Mouse (Mus musculus) CH12.LX (cell line): ENCODE measurements at regions not wholly inside any gene's neighbourhood (a gene's known extent, or its start where the extent isn't known, plus 50 kb on each side); places are given as distances from the start of the nearest gene placed in this dataset.
A peak's percentile ranks its signal among the peaks of the same experiment; 100 is the strongest.

Source experiments
- DNase-seq: peaks from one replicate; pipeline ENCODE4 v3.0.0-alpha.2; 2013; ENCODE audit errors: extremely low read depth
- H3K27ac ChIP-seq: 2 replicates; pipeline ENCODE4 v1.5.1; 2012; ENCODE audit warnings: low read depth, mild to moderate bottlenecking, control low read depth, moderate library complexity; ENCODE audit not compliant: insufficient read depth
- H3K27me3 ChIP-seq: replicated peaks from 2 replicates; pipeline ENCODE3; 2012; ENCODE audit warnings: inconsistent platforms
- H3K36me3 ChIP-seq, 2 experiments: replicated peaks in 1 of 2; 2 replicates each; pipeline versions ENCODE3 to v1.6.1; 2012; ENCODE audit warnings: inconsistent platforms in 1 of 2, low read length in 1 of 2, mild to moderate bottlenecking in 1 of 2, mixed read lengths in 1 of 2, moderate library complexity in 1 of 2; ENCODE audit not compliant: control insufficient read depth in 1 of 2, insufficient read depth in 1 of 2
- H3K4me1 ChIP-seq, 2 experiments: 2 replicates each; pipeline ENCODE4 v1.6.1; 2012; ENCODE audit warnings: inconsistent platforms in 1 of 2, moderate library complexity in 1 of 2; ENCODE audit not compliant: insufficient read depth in 2 of 2, control insufficient read depth in 1 of 2
- H3K4me2 ChIP-seq: 2 replicates; pipeline ENCODE4 v1.6.1; 2012; ENCODE audit warnings: low read depth, mild to moderate bottlenecking, control low read depth; ENCODE audit not compliant: poor library complexity, insufficient read depth, severe bottlenecking
- H3K4me3 ChIP-seq, 3 experiments: fragments of 150-350 bp in 1 of 3; sonication (generic) in 1 of 3; replicated peaks in 1 of 3; 2 replicates each; pipeline versions ENCODE3 to v1.5.1; 2011 to 2012; ENCODE audit warnings: low read depth in 2 of 3, low read length in 2 of 3, mild to moderate bottlenecking in 2 of 3, moderate library complexity in 2 of 3, control low read depth in 1 of 3, improper control_type of control experiment in 1 of 3, inconsistent platforms in 1 of 3, mixed read lengths in 1 of 3; ENCODE audit not compliant: poor library complexity in 1 of 3
- H3K79me2 ChIP-seq: replicated peaks from 2 replicates; pipeline ENCODE4 v1.6.1; 2012; ENCODE audit warnings: mild to moderate bottlenecking, moderate library complexity; ENCODE audit not compliant: control insufficient read depth, poor library complexity, insufficient read depth, severe bottlenecking; ENCODE audit errors: extremely low read depth
- H3K9ac ChIP-seq: 2 replicates; pipeline ENCODE4 v1.6.1; 2012; ENCODE audit warnings: low read depth, mild to moderate bottlenecking, control low read depth, moderate library complexity; ENCODE audit not compliant: insufficient read depth
- H3K9me3 ChIP-seq: replicated peaks from 2 replicates; pipeline ENCODE3; 2012; ENCODE audit warnings: low read length, inconsistent platforms, mixed read lengths
- CTCF ChIP-seq, 2 experiments: IDR thresholded peaks in 1 of 2; conservative IDR thresholded peaks in 1 of 2; 2 replicates each; pipeline ENCODE4 v1.5.1; 2011 to 2012; ENCODE audit warnings: low read depth in 2 of 2, low read length in 2 of 2, improper control_type of control experiment in 1 of 2, inconsistent platforms in 1 of 2, mild to moderate bottlenecking in 1 of 2, moderate library complexity in 1 of 2
- E2F4 ChIP-seq: IDR thresholded peaks from 2 replicates; pipeline ENCODE4 v1.6.1; 2011; ENCODE audit warnings: low read depth, low read length, improper control_type of control experiment; ENCODE audit not compliant: insufficient replicate concordance
- ELF1 ChIP-seq: IDR thresholded peaks from 2 replicates; pipeline ENCODE4 v1.6.1; 2014; ENCODE audit warnings: low read depth, mild to moderate bottlenecking, inconsistent platforms, low read length, improper control_type of control experiment
- EP300 ChIP-seq: IDR thresholded peaks from 2 replicates; pipeline ENCODE4 v1.6.1; 2011; ENCODE audit warnings: low read length, improper control_type of control experiment
- GABPA ChIP-seq: IDR thresholded peaks from 2 replicates; pipeline ENCODE4 v1.6.1; 2012; ENCODE audit warnings: low read depth, low read length, improper control_type of control experiment, inconsistent platforms; ENCODE audit not compliant: insufficient replicate concordance
- HCFC1 ChIP-seq: IDR thresholded peaks from 2 replicates; pipeline ENCODE4 v1.6.1; 2012; ENCODE audit warnings: low read depth, mild to moderate bottlenecking, inconsistent platforms, low read length, improper control_type of control experiment
- JUND ChIP-seq: conservative IDR thresholded peaks from 2 replicates; pipeline ENCODE4 v1.6.1; 2011; ENCODE audit warnings: low read depth, low read length, improper control_type of control experiment
- MAFK ChIP-seq: IDR thresholded peaks from 2 replicates; pipeline ENCODE4 v1.6.1; 2011; ENCODE audit warnings: low read length, improper control_type of control experiment; ENCODE audit not compliant: insufficient replicate concordance
- MAX ChIP-seq: IDR thresholded peaks from 2 replicates; pipeline ENCODE4 v1.6.1; 2011; ENCODE audit warnings: low read length, improper control_type of control experiment
- MXI1 ChIP-seq: IDR thresholded peaks from 2 replicates; pipeline ENCODE4 v1.6.1; 2011; ENCODE audit warnings: mild to moderate bottlenecking, low read depth, low read length, improper control_type of control experiment
- NELFE ChIP-seq: IDR thresholded peaks from 2 replicates; pipeline ENCODE4 v1.6.1; 2011; ENCODE audit warnings: low read depth, low read length, improper control_type of control experiment
- PAX5 ChIP-seq: IDR thresholded peaks from 2 replicates; pipeline ENCODE4 v1.6.1; 2012; ENCODE audit warnings: low read length, inconsistent platforms, mixed read lengths
- POLR2A ChIP-seq: IDR thresholded peaks from 2 replicates; pipeline ENCODE4 v1.6.1; 2011; ENCODE audit warnings: low read depth, mild to moderate bottlenecking, improper control_type of control experiment, low read length
- POLR2AphosphoS2 ChIP-seq: IDR thresholded peaks from 2 replicates; pipeline ENCODE4 v1.6.1; 2011; ENCODE audit warnings: low read depth, low read length, improper control_type of control experiment
- RCOR1 ChIP-seq: conservative IDR thresholded peaks from 2 replicates; pipeline ENCODE4 v1.6.1; 2012; ENCODE audit warnings: low read depth, mild to moderate bottlenecking, inconsistent platforms, low read length, improper control_type of control experiment
- SMC3 ChIP-seq: IDR thresholded peaks from 2 replicates; pipeline ENCODE4 v1.6.1; 2011; ENCODE audit warnings: low read depth, low read length, improper control_type of control experiment
- TBP ChIP-seq: conservative IDR thresholded peaks from 2 replicates; pipeline ENCODE4 v1.6.1; 2011; ENCODE audit warnings: low read depth, low read length, improper control_type of control experiment
- USF2 ChIP-seq: conservative IDR thresholded peaks from 2 replicates; pipeline ENCODE4 v1.6.1; 2011; ENCODE audit warnings: low read depth, low read length, improper control_type of control experiment
- ZKSCAN1 ChIP-seq: IDR thresholded peaks from 2 replicates; pipeline ENCODE4 v1.6.1; 2012; ENCODE audit warnings: low read depth, inconsistent platforms, low read length, improper control_type of control experiment, borderline replicate concordance
- ZMIZ1 ChIP-seq: IDR thresholded peaks from 2 replicates; pipeline ENCODE4 v1.6.1; 2012; ENCODE audit warnings: low read depth, mild to moderate bottlenecking, inconsistent platforms, low read length, improper control_type of control experiment
- dilution Hi-C: fragments of 300-500 bp; cut with MboI; formaldehyde crosslinking; loops from 2 replicates; pipeline ENCODE4 v1.14.3; 2020; ENCODE audit warnings: low sequenced_read_pairs; ENCODE audit not compliant: extremely low pct_unique_long_range_greater_than_20kb, extremely low pct_ligation_motif_present
- in situ Hi-C: fragments of 300-500 bp; cut with MboI; formaldehyde crosslinking; loops from 3 replicates; pipeline ENCODE4 v1.14.3; 2019; ENCODE audit warnings: low sequenced_read_pairs, low pct_ligation_motif_present, low pct_unique_long_range_greater_than_20kb, mixed read lengths

DNA sequence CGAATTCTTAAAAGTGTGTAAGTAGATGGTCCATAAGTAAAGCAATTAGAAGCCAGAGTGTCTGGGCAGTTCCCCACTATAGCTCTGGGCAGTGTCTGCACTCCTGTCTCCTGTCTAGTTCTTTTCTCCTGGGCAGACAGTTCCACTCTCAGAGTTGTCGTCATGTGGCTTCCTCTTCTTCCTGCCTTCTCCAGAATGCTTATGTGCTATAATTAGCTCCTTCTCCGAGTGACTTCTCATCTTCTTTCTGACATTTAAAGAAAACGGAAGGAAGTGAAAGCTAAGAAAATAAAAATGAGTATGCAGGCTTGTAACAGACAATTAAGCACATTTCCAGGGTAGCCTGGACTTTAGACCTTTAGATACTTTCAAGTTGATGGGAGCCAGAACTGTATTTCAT is 155.1 kb upstream of the Tnfaip3 start:
- no peak overlapping the region for H3K4me3 ChIP-seq
- H3K4me2 ChIP-seq: 0 out of 2 replicates have a peak overlapping the region, but pooled peaks have one; percentile 34
- TF ChIP-seq GABPA (no peak), POLR2A (no peak), NELFE (no peak), MAX (no peak), MAFK (no peak), EP300 (no peak), RCOR1 (no peak), ZMIZ1 (no peak), E2F4 (no peak), HCFC1 (no peak), TBP (no peak), SMC3 (no peak), MXI1 (no peak), ELF1 (no peak), PAX5 (no peak), JUND (no peak), USF2 (no peak), ZKSCAN1 (no peak), POLR2AphosphoS2 (no peak)
- peak overlapping the region; percentile 26; the same call in 1 of the 2 replicates for H3K9ac ChIP-seq
- no peaks in the 10 kb centered on the region for H3K36me3 ChIP-seq
- H3K4me1 ChIP-seq: peaks cover 6 to 29% of the 10 kb centered on the region in 2 experiments
- peaks cover 8% of the 10 kb centered on the region for H3K9me3 ChIP-seq
- in situ Hi-C loops (no loop called here), dilution Hi-C loops (no loop called here)
- H3K27me3 ChIP-seq: no peaks in the 10 kb centered on the region
- DNase-seq: no peak
- no peaks in the 10 kb centered on the region for H3K79me2 ChIP-seq
- no peak overlapping the region for H3K27ac ChIP-seq

DNA sequence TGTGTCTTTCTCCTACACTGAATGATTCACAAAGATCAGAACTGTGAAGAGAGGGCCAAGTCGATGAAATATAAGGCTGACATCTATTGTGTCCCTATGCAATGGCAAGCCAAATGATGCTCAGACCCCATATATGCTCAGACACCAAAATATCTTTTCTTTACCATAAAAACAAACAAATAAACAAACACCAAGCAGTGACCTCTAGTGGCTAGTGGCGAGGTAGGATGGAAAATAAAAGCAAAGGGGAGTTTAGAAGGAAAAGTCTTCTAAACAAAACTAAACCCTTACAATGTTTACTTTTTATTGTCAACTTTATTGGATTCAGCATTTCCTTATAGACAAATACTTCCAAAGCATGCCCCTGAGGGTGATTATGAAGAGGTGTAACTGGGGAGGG is 153.8 kb upstream of the Tnfaip3 start:
- Histone ChIP-seq H3K4me3 (no peak overlapping the region), H3K4me1 (peaks cover 6 to 29% of the 10 kb centered on the region in 2 experiments), H3K27ac (no peak overlapping the region), H3K79me2 (no peaks in the 10 kb centered on the region), H3K9ac (no peak overlapping the region), H3K36me3 (no peaks in the 10 kb centered on the region), H3K4me2 (no peak overlapping the region), H3K9me3 (peaks cover 2% of the 10 kb centered on the region), H3K27me3 (no peaks in the 10 kb centered on the region)
- no peak for DNase-seq
- TF ChIP-seq CTCF (conservative IDR thresholded peaks at IDR 0.05 in 1 of 2, IDR thresholded peaks at IDR 0.05 in 1 of 2; ENCODE audit: low read depth in 2 of 2, low read length in 2 of 2): peak in 1 of 2 experiments; percentile 27; a peak in 2 of 4 replicates
- no peak for TF ChIP-seq POLR2AphosphoS2
- TF ChIP-seq SMC3: 0 out of 2 replicates have a peak, but pooled peaks have one; percentile 13
- no peak for TF ChIP-seq ELF1
- TF ChIP-seq USF2: no peak
- dilution Hi-C loops: no loop called here
- in situ Hi-C loops: no loop called here
